Mouse (Mus musculus) embryonic facial prominence, embryonic 12.5 days (tissue): Measurements from ENCODE around the gene Kdm4b. TPM values are rescaled to one million over a fixed set of nuclear protein-coding genes. Genes with fewer than 3 reads are reported as not detected.

Source experiments
- ATAC-seq: fragments of 200-750 bp; cut with Nextera tagmentation; 2 replicates; pipeline ENCODE4 v1.8.0; 2017; ENCODE audit not compliant: insufficient number of reproducible peaks, insufficient read depth, low FRiP score, low TSS enrichment
- H3K27ac ChIP-seq: fragments of 300-500 bp; sonication (generic); 2 replicates; pipeline ENCODE4 v1.5.1; 2016; ENCODE audit warnings: mild to moderate bottlenecking
- H3K27me3 ChIP-seq: fragments of 300-500 bp; sonication (generic); 2 replicates; pipeline ENCODE4 v1.6.1; 2016; ENCODE audit warnings: mild to moderate bottlenecking, moderate library complexity
- H3K36me3 ChIP-seq: fragments of 300-500 bp; sonication (generic); 2 replicates; pipeline ENCODE4 v1.6.1; 2016; ENCODE audit warnings: mild to moderate bottlenecking
- H3K4me1 ChIP-seq: fragments of 300-500 bp; sonication (generic); 2 replicates; pipeline ENCODE4 v1.6.1; 2016
- H3K4me2 ChIP-seq: fragments of 300-500 bp; sonication (generic); replicated peaks from 2 replicates; pipeline ENCODE4 v1.6.1; 2016; ENCODE audit warnings: mild to moderate bottlenecking, moderate library complexity
- H3K4me3 ChIP-seq: fragments of 300-500 bp; sonication (generic); 2 replicates; pipeline ENCODE4 v1.5.1; 2016; ENCODE audit warnings: mild to moderate bottlenecking
- H3K9ac ChIP-seq: fragments of 300-500 bp; sonication (generic); 2 replicates; pipeline ENCODE4 v1.6.1; 2016; ENCODE audit warnings: mild to moderate bottlenecking, moderate library complexity
- H3K9me3 ChIP-seq: fragments of 300-500 bp; sonication (generic); 2 replicates; pipeline ENCODE4 v1.6.1; 2016; ENCODE audit warnings: mild to moderate bottlenecking, moderate library complexity
- WGBS: fragments of 180-500 bp; shearing (Covaris S2); methylation state at CpG from one replicate; pipeline ENCODE4 v1.1.7; 2016; 5-methylcytosine and 5-hydroxymethylcytosine counted together
- polyA plus RNA-seq: library from polyadenylated mRNA; unstranded; fragments of >200 nt; fragmentation: Nextera tagmentation; extraction: Ambion mirVana; gene quantifications from 2 replicates; pipeline ENCODE4 v1.2.1, GENCODE M21; 2016

Gene Kdm4b
- 54.6 and 58.8 TPM in 2 replicates for polyA plus RNA-seq

- Histone ChIP-seq H3K4me1 (peaks cover 24% of the 10 kb centered on the region), H3K27ac (peak within 1 kb of the TSS; percentile 94), H3K27me3 (no peaks in the 10 kb centered on the region), H3K4me2 (peak within 1 kb of the TSS; percentile 94), H3K36me3 (peaks cover 19% of the 10 kb centered on the region), H3K9ac (peak within 1 kb of the TSS; percentile 93), H3K4me3 (peak within 1 kb of the TSS; percentile 84), H3K9me3 (no peaks in the 10 kb centered on the region)
- under 1% methylated on average over 57 of the region's 57 CpGs for WGBS
- peak; percentile 100 for ATAC-seq
These were observed at the start of gene Kdm4b for GRCm38 (mm10) chr17:56325450-56326152. Kdm4b (plus strand) TSS chr17:56326062.

GRCm38 (mm10) chr17:56276643-56277566 lies 49.0 kb upstream of the Kdm4b start, which contains the start of gene Ticam1:
Ticam1 (minus strand) TSS chr17:56276786.
- H3K27ac ChIP-seq = peak within 1 kb of the TSS; percentile 82
- 8% methylated on average over 18 of the region's 21 CpGs for WGBS
- H3K27me3 ChIP-seq = no peaks in the 10 kb centered on the region
- H3K9me3 ChIP-seq = no peaks in the 10 kb centered on the region
- H3K9ac ChIP-seq = peak within 1 kb of the TSS; percentile 56
- peak; percentile 90 for ATAC-seq
- H3K4me2 ChIP-seq = peak within 1 kb of the TSS; percentile 64
- H3K4me3 ChIP-seq = peak within 1 kb of the TSS; percentile 45
- peaks cover 12% of the 10 kb centered on the region; the same call in 1 of the 2 replicates for H3K4me1 ChIP-seq
- peaks cover 26% of the 10 kb centered on the region for H3K36me3 ChIP-seq

- peak overlapping the region; percentile 82 for H3K27ac ChIP-seq
- H3K4me2 ChIP-seq = peak overlapping the region; percentile 64
- H3K9ac ChIP-seq = no peak overlapping the region
- H3K4me3 ChIP-seq = peak overlapping the region; percentile 45; the same call in 1 of the 2 replicates
- H3K27me3 ChIP-seq = no peaks in the 10 kb centered on the region
- peaks cover 27% of the 10 kb centered on the region for H3K36me3 ChIP-seq
- H3K4me1 ChIP-seq = peaks cover 12% of the 10 kb centered on the region; the same call in 1 of the 2 replicates
- no peak for ATAC-seq
- H3K9me3 ChIP-seq = no peaks in the 10 kb centered on the region
- WGBS = 54% methylated on average over 2 of the region's 2 CpGs
These were observed 48.3 kb upstream of the Kdm4b start for GRCm38 (mm10) chr17:56277567-56277893.

- no peak for ATAC-seq
- H3K4me2 ChIP-seq = no peak overlapping the region
- H3K9me3 ChIP-seq = no peaks in the 10 kb centered on the region
- H3K4me3 ChIP-seq = no peak overlapping the region
- H3K9ac ChIP-seq = no peak overlapping the region
- no peaks in the 10 kb centered on the region for H3K27me3 ChIP-seq
- peaks cover 12% of the 10 kb centered on the region; the same call in 1 of the 2 replicates for H3K4me1 ChIP-seq
- peaks cover 33% of the 10 kb centered on the region for H3K36me3 ChIP-seq
- no peak overlapping the region for H3K27ac ChIP-seq
- WGBS = 95% methylated on average over 5 of the region's 5 CpGs
These were observed 47.5 kb upstream of the Kdm4b start for GRCm38 (mm10) chr17:56278340-56278739.

GRCm38 (mm10) chr17:56279481-56280155 lies 46.2 kb upstream of the Kdm4b start:
- ATAC-seq = no peak
- Histone ChIP-seq H3K9me3 (no peaks in the 10 kb centered on the region), H3K4me3 (no peak overlapping the region), H3K9ac (no peak overlapping the region), H3K27ac (no peak overlapping the region), H3K27me3 (no peaks in the 10 kb centered on the region), H3K36me3 (peaks cover 40% of the 10 kb centered on the region), H3K4me1 (peaks cover 12% of the 10 kb centered on the region; the same call in 1 of the 2 replicates), H3K4me2 (no peak overlapping the region)
- 88% methylated on average over 12 of the region's 12 CpGs for WGBS

GRCm38 (mm10) chr17:56281193-56281592 lies 44.7 kb upstream of the Kdm4b start:
- WGBS = 91% methylated on average over 12 of the region's 12 CpGs
- H3K4me2 ChIP-seq = no peak overlapping the region
- peaks cover 12% of the 10 kb centered on the region; the same call in 1 of the 2 replicates for H3K4me1 ChIP-seq
- H3K9me3 ChIP-seq = no peaks in the 10 kb centered on the region
- no peak overlapping the region for H3K9ac ChIP-seq
- H3K27ac ChIP-seq = no peak overlapping the region
- H3K27me3 ChIP-seq = no peaks in the 10 kb centered on the region
- H3K36me3 ChIP-seq = peaks cover 56% of the 10 kb centered on the region
- no peak overlapping the region for H3K4me3 ChIP-seq
- ATAC-seq = no peak

GRCm38 (mm10) chr17:56282802-56283201 lies 43.1 kb upstream of the Kdm4b start:
- Histone ChIP-seq H3K4me1 (peaks cover 7% of the 10 kb centered on the region), H3K27me3 (no peaks in the 10 kb centered on the region), H3K27ac (no peak overlapping the region), H3K9me3 (no peaks in the 10 kb centered on the region), H3K4me2 (no peak overlapping the region), H3K4me3 (no peak overlapping the region), H3K36me3 (peaks cover 63% of the 10 kb centered on the region), H3K9ac (no peak overlapping the region)
- WGBS = 73% methylated on average over 4 of the region's 4 CpGs
- ATAC-seq = no peak

- peaks cover 63% of the 10 kb centered on the region for H3K36me3 ChIP-seq
- 90% methylated on average over 8 of the region's 8 CpGs for WGBS
- no peak for ATAC-seq
These were observed 42.5 kb upstream of the Kdm4b start for GRCm38 (mm10) chr17:56283316-56283715.

GRCm38 (mm10) chr17:56285995-56286394 lies 39.9 kb upstream of the Kdm4b start:
- H3K27ac ChIP-seq = no peak overlapping the region
- H3K4me3 ChIP-seq = no peak overlapping the region
- H3K36me3 ChIP-seq = peaks cover 47% of the 10 kb centered on the region
- no peaks in the 10 kb centered on the region for H3K27me3 ChIP-seq
- 92% methylated on average over 11 of the region's 11 CpGs for WGBS
- H3K9ac ChIP-seq = no peak overlapping the region
- ATAC-seq = no peak
- H3K9me3 ChIP-seq = no peaks in the 10 kb centered on the region
- peaks cover 22% of the 10 kb centered on the region for H3K4me1 ChIP-seq
- H3K4me2 ChIP-seq = no peak overlapping the region

More at GRCm38 (mm10) chr17:56283316-56283715, 42.5 kb upstream of the Kdm4b start:
- H3K4me2 ChIP-seq = no peak overlapping the region
- H3K9ac ChIP-seq = no peak overlapping the region
- H3K4me3 ChIP-seq = no peak overlapping the region
- no peaks in the 10 kb centered on the region for H3K9me3 ChIP-seq
- H3K27me3 ChIP-seq = no peaks in the 10 kb centered on the region
- peaks cover 12% of the 10 kb centered on the region for H3K4me1 ChIP-seq
- H3K27ac ChIP-seq = no peak overlapping the region

GRCm38 (mm10) chr17:56287830-56288229 lies 38.0 kb upstream of the Kdm4b start:
- peaks cover 34% of the 10 kb centered on the region for H3K36me3 ChIP-seq
- H3K9ac ChIP-seq = no peak overlapping the region
- peak overlapping the region; percentile 27 for H3K4me2 ChIP-seq
- H3K27ac ChIP-seq = peak overlapping the region; percentile 32
- ATAC-seq = no peak
- H3K27me3 ChIP-seq = no peaks in the 10 kb centered on the region
- peaks cover 27% of the 10 kb centered on the region for H3K4me1 ChIP-seq
- 59% methylated on average over 3 of the region's 3 CpGs for WGBS
- H3K4me3 ChIP-seq = no peak overlapping the region
- no peaks in the 10 kb centered on the region for H3K9me3 ChIP-seq

- Histone ChIP-seq H3K4me1 (peaks cover 27% of the 10 kb centered on the region), H3K27ac (peak overlapping the region; percentile 96), H3K4me3 (peak overlapping the region; percentile 53), H3K4me2 (peak overlapping the region; percentile 76), H3K36me3 (peaks cover 29% of the 10 kb centered on the region), H3K9ac (peak overlapping the region; percentile 63), H3K27me3 (no peaks in the 10 kb centered on the region), H3K9me3 (no peaks in the 10 kb centered on the region)
- WGBS = 29% methylated on average over 3 of the region's 3 CpGs
- ATAC-seq = no peak
These were observed 37.0 kb upstream of the Kdm4b start for GRCm38 (mm10) chr17:56288866-56289265.
